Mouse (Mus musculus): ENCODE results near the gene Armh2. TPM values are rescaled to one million over a fixed set of nuclear protein-coding genes. Genes with fewer than 3 reads are reported as not detected.
A peak's percentile ranks its signal among the peaks of the same experiment; 100 is the strongest.

The Armh2 gene
- total RNA-seq (2015; ENCODE audit: low replicate concordance) (not detected in 2 replicates), total RNA-seq (2017; ENCODE audit: low replicate concordance) (not detected in 2 replicates)

DNA sequence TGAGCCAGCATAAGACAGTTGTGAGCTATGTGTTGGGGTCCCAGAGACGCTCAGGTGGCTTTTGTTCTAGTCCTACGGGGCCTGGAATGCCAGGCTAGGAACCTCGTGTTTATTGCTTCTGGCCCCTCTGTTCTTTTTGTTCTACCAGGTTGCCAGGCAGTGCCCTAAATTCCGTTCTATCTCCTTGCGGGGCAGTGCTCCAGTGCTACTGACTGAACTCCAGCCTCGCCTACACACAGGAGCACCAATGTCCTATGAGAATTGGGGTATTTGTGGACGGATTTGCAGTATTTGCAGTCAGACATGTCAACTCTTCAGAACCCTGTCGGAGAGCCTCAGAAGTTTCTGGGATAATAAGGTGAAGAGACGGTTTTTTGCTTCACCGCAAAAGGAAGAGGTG lies at the start of gene Armh2:
Gene Armh2 (plus strand): TSS at position 205 of the 400 bp plus-strand sequence.
- ATAC-seq (replicated peaks; ENCODE audit: low FRiP score, poor library complexity, severe bottlenecking): no peak

DNA sequence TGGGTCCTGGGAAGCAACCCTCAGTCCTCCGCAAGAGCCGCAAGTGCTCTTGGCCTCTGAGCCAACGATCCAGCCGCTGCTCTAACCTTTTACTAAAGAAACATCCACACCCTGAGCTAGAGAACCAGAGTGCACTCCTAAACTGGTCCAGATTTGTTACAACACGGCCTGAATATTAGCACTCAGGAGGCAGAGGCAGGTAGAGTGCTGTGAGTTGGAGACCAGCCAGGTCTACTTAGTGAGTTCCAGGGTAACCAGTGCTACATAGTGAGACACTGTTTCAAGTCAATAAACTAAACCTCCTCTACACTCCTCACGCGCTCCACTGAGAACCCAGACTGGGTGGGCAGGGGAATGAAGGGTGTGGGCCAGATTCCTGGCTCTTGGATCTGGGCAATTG lies 47.7 kb upstream of the Armh2 start:
- ATAC-seq (replicated peaks; ENCODE audit: low FRiP score, poor library complexity, severe bottlenecking): no peak

DNA sequence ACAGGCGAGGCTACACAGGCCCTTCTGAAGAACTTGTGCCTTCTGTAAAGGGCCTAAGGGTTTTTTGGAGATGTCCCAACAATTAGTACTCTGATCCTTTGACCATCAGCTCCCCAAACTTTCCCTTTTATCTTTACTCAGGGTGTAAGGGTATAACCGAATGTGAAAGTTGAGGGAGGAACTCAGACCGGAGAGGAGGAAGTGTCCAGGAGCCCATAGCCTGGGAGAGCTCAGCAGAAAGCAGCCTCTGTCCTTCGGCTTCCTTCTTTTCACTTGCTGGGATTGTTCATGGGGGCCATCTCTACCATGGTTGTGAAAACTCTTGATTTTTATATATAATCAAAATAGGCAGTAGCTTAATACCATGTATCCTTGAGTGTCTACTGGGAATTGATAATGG lies 42.3 kb upstream of the Armh2 start:
- no peak for ATAC-seq (replicated peaks; ENCODE audit: low FRiP score, poor library complexity, severe bottlenecking)

DNA sequence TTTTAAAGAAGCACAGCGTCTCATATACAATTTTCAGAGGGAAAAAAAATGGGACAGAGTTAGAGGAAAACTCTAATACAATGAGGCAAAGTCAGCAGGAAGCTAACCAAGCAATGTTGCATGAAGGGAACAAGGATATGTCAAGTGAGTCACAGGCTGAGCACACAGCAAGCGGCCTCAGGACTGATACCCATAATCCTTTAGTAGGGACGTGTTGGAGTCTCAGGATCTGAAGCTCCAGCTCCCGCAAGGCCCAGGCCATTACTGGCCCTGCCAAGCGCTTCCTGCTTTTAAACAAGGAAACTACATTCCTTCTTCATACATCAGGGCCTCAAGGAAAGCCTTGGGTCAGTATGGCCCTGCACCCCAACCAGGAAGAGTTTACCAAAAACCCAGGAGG lies 38.9 kb upstream of the Armh2 start:
- no peak for ATAC-seq (replicated peaks; ENCODE audit: low FRiP score, poor library complexity, severe bottlenecking)

DNA sequence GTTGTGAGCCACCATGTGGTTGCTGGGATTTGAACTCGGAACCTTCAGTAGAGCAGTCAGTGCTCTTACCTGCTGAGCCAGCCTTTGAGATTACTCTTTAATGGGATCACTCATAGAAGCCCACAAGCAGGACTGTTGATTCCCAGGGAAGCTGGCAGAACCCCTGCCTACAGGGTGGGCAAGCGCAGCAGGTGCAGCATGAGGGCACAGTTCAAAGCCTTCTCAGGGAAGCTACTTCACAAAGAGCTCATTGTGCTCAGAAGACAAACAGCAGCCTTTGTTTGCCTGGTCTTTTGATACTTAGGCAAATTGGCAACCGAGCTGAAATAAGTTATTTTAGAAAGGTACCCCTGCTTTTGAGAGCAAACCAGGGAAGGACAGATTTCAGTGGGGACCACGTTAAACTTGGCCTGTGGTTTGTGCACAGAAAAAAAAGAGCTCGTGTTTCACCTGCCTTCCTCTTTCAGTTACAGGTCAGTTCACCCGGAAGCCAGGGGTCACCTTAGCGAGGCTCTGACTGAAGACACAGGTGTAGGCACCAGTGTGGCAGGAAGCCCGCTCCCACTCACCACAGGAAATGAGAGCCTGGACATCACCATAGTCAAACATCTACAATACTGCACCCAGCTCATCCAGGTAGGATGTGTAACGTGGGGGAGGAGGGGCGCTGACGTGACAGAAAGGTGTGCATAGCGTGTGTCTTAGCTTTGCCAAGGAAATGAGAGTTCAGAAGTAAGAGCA lies 31.2 kb upstream of the Armh2 start:
- no peak for ATAC-seq (replicated peaks; ENCODE audit: low FRiP score, poor library complexity, severe bottlenecking)

DNA sequence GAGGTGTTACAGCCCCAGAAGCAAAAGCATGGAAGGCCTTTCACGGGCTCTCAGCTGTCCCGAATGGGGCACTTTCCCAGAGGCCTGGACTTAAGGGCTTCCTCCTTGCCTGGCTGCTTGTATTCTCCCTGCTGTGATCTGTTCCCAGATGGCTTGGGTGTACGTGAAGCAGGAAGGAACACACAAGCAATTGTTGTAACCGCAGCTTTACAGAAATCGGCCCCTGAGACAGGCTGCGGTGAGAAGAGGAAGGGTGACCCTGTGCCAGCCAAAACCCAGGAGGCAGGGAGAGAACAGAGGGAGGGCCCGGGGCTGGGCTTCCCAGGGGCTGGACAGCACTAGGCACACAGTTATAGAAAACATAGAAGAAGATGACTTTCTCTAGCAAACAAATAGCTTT lies 30.1 kb upstream of the Armh2 start:
- no peak for ATAC-seq (replicated peaks; ENCODE audit: low FRiP score, poor library complexity, severe bottlenecking)

DNA sequence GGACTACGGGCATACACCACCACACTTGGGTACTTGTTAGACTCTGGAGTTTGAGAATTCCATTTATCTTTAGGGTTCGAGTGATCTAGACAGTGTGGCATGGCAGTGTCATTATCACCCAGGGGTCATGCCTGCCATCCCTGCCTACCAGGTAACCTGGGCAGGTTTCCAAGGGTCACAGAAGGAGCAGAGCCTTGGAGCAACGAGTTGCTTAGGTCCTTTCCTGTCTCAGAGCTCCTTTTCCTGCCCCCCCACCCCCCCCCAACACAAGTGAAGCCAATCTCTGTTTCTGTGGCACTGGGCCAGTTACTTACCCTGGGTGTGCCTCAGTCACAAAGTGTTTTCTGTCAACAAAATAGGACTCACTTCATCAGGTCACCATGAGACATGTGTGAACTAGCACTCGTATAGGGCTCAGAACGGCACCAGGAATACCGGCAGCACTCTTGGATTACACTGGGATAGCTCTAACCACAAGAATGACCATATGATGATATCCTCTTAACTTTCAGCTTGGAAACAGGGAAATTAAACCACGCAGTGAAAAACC lies 28.4 kb upstream of the Armh2 start:
- ATAC-seq (replicated peaks; ENCODE audit: low FRiP score, poor library complexity, severe bottlenecking): no peak

DNA sequence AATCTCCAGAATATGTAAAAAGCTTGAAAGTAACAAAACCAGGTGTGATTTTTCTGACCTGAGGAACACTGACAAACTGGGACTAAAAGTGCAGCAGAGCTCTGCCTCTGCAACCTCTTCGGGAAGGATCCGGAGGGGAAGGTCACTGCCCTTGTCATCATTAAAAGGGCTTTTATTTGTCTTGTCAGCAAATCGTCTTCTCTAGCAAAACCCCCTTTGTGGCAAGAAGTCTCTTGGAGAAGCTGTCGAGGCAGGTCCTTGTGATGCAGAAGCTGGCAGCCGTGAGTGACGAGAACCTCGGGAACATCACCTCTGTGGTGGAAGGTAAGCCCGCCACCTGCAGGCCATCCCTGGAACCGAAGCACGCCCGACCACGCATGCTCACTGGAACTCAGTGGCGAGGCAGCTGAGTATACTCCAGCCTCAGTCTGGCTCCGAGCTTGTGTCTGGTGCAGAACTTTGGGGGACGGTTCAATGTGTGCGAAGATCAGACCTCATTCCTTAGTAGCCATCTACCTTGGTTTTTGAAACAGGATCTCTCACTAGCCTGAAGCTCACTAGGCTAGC lies 27.5 kb upstream of the Armh2 start:
- ATAC-seq (replicated peaks; ENCODE audit: low FRiP score, poor library complexity, severe bottlenecking): peak; percentile 88

DNA sequence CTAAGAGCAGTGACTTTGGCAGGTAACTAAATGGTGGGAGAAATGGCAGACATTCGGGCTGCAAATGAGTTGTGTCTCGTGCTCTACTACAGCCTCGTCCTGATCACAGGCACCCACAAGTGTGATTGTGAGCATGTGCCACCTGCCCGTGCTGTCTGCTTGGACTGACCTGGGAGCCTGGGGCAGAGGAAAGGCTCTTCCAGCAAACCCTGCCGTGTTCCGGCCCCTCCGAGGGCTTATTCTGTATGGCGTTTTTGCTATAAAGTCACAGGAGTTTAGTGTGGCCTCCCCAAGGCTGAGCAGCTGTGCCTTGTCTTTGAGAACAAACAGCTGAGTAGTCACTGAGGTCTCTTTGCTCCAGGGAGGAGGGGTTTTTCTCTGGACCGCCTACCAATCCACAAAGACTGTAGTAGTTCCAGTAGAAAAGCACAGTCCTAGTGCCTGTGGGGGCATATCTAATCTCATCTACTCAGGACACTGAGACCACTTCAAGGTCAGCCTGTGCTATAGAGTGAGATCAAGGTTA lies 26.6 kb upstream of the Armh2 start:
- no peak for ATAC-seq (replicated peaks; ENCODE audit: low FRiP score, poor library complexity, severe bottlenecking)

DNA sequence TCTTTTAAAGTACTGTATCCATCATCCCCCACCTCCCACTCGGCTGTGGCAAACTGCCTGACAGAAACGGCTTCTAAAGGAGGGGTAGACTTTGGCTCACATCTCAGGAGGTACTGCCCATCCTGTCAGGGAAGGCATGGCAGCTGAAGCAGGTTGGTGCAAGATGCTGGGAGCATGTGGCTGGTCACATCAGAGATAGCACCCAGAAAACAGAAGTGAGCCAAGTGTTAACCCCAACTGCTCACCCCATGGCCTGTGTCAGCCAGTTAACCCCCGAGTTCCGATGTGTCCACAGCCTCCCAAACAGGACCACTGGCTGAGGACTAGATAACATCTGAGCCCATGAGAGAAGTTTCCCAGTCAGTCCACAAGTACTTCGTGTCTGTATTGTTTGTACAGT lies 25.4 kb upstream of the Armh2 start:
- no peak for ATAC-seq (replicated peaks; ENCODE audit: low FRiP score, poor library complexity, severe bottlenecking)

DNA sequence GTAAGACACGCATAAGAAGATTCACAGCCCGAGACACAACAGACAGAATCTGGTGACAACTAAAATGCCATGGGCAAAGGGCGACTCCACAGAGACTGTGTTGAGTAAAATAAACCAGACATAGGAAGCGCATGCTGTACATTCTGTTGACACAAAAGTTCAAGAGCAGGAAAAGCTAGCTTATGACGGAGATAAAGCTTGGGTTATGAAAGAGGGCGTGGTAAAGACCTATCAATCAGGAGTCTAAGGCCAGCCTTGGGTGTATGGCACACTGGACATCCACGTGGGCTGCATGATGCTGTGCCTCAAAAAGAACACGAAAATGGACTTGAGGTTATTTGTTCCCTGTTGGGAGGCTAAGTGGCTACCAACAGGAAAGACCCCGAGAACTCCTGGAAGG lies 24.6 kb upstream of the Armh2 start:
- ATAC-seq (replicated peaks; ENCODE audit: low FRiP score, poor library complexity, severe bottlenecking): no peak

DNA sequence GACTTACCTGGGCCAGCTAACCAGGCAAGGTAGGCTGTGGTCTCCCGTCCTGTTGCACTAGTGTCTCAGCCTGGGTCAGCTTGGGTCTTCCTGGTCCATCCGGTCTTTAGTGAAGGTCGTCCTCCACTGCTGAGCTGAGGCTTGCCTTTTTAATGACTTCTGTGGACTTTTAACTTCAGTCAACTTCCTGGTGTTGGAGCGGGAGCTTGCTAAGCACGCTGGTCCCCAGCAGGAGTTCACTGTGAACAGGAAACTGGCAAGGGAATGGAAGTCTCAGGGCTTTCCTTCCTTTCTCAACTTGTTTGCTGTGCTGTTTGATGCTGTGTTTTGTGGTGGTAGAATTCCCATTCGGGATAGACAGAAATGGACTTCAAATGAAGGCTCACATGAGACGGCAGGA lies 23.4 kb upstream of the Armh2 start:
- ATAC-seq (replicated peaks; ENCODE audit: low FRiP score, poor library complexity, severe bottlenecking): no peak

DNA sequence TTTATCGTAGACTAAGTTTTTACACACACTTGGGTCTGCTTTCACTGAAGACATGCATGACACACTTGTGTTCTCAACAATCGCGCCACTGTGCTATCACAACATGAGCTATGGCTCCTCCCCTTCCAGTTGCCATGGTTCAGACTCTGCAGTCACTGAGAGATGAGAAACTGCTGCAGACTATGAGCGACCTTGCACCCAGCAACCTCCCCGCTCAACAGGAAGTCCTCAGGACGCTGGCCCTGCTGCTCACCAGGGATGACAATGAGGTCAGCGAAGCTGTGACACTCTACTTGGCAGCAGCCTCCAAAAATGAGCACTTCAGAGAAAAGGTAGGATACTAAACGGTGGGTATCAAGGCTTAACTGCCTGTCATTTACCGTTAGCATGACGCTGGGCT lies 19.5 kb upstream of the Armh2 start:
- ATAC-seq (replicated peaks; ENCODE audit: low FRiP score, poor library complexity, severe bottlenecking): no peak

DNA sequence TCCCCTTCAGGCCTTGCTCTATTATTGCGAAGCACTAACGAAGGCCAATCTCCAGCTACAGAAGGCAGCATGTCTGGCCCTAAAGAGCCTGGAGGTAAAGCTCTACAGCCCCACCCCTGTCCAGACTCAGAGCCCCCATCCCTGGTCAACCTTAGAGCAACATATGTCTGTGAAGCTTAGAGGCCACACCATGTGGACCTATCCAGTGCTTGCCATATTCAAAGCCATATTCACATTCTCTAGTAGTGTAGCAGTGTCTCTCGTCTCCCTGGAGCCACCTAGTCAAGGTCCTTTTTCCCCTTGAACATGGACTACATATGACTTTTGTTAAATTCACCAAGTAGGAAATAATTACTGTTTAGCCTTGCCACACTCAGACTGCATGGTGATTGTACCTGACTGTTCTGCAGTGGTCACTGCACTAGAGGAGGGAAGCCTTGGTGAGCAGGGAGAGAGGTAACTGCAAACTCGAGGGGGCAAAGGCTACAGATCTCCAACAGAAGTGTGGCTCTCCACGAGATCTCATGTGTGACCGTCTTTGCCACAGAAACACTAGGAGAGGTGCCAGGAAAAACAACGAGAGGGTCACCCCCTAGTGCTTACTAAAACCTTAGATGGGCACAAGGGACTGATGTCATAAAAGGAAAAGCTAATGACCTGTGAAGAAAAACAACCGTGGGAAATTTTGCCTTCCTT lies 17.2 kb upstream of the Armh2 start:
- no peak for ATAC-seq (replicated peaks; ENCODE audit: low FRiP score, poor library complexity, severe bottlenecking)

DNA sequence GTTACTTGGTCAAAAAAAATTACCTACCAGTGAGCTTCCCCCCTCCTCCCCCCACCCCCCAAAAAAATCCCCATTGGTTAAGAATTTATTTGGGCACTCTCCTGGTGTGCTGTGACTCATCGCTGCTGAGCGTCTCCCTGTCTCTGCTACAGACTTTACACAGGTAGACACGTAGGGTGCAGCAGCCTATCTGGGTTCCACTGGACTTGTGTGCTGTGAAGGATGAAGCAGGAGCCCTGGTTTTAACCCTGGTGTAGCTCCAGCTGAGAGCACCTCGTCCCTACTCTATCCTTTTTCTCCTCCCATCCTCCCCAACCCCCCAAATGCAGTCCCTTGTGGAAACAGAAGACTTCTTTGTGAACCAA lies 16.7 kb upstream of the Armh2 start:
- no peak for ATAC-seq (replicated peaks; ENCODE audit: low FRiP score, poor library complexity, severe bottlenecking)

DNA sequence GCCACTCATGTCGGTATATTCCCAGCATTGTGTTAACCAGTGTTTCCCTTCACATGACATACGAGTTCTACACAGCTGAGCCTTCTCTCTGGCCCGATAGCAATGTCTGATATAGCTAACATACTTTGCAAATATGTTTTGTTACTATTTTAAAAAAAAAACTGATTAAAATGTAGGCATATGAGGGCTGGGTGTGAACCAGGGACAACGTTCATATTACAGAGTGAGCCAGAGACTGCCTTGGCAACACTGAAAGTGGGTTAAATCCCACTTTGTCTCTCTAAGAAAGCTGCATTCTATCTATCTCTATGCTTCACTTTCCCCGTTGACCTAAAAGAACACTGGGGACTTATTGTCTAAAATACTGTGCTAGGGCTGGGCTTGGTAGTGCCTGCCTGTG lies 11.9 kb upstream of the Armh2 start:
- no peak for ATAC-seq (replicated peaks; ENCODE audit: low FRiP score, poor library complexity, severe bottlenecking)

DNA sequence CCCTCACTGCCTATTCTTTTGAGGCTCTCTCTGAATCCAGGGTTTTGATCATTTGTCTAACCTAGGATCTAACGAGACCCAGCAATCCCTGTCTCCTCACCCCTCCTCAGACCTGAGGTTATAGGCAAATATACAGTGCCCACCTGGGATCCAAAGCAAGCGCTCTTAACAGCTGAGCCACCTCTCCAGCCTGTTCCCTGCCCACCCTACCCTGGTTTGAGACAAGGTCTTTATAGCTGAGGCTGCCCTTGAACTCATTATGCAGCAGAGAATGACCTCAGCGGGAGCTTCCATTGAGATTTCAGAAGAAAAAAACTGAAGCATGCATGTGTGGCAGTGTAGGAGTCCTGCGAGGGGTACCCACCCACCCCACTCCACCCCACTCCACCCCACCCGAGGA lies 6.5 kb upstream of the Armh2 start:
- ATAC-seq (replicated peaks; ENCODE audit: low FRiP score, poor library complexity, severe bottlenecking): no peak

DNA sequence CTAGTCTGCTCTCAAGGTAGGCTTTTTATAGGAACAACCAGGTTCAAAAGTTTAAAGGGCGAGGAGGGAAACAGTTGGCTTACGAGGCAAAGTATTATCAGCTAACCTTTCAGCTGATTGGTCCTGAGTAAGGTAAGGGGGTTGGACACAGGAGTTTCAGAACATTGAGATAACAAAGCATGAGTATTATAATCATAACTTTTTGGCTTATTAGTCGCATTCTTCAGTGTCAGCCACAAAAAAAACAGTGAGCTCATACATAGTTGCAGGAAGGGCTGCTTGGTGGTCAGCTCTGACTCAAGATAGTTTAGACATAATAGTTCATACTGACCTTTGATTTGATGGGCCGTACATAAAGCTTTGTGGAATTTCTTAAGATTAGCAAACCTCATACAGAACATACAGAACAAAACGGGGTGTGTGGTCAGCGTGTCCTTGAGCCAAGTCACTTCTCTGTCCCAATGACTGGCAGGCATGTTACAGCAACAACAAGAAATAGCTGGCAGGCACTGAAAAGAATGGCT lies 5.4 kb upstream of the Armh2 start:
- no peak for ATAC-seq (replicated peaks; ENCODE audit: low FRiP score, poor library complexity, severe bottlenecking)

DNA sequence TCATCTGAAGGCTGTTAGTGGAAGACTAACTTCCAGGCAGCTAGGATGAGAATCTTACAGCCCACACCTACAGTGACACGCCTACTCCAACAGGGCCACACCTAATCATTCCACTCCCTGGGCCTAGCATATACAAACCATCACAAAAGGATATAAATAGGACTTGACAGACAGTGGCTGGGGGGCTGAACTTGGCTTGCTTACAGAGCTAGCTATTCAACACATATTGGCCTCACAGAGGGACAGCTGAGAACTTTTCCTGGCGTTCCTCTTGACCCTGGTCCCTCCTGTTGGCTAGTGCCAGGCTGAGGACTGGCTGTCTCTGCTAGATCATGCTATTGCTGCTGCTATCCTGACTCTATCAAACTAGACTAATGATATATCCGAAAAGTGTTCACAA lies 6.8 kb downstream of the Armh2 start:
- ATAC-seq (replicated peaks; ENCODE audit: low FRiP score, poor library complexity, severe bottlenecking): 0 out of 2 replicates have a peak, but pooled peaks have one; percentile 42

DNA sequence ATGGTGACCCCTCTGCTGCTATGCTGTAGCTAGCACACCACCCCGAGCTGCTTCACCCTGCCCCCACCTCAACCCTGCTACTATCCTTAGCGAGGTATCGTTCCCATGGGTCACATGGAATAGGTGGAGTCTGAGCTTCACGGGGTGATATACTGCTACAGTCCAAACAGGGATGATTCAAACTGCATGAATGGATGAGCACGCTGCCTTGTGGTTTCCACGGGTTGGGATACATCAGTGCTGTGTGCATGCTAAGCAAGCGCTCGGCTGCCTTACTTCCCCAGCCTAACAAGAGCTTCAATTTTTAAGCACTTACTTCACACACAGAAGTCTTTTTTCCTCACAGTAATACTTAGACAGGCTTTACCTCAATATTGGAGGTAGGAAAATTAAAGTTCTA lies 9.8 kb downstream of the Armh2 start:
- no peak for ATAC-seq (replicated peaks; ENCODE audit: low FRiP score, poor library complexity, severe bottlenecking)

DNA sequence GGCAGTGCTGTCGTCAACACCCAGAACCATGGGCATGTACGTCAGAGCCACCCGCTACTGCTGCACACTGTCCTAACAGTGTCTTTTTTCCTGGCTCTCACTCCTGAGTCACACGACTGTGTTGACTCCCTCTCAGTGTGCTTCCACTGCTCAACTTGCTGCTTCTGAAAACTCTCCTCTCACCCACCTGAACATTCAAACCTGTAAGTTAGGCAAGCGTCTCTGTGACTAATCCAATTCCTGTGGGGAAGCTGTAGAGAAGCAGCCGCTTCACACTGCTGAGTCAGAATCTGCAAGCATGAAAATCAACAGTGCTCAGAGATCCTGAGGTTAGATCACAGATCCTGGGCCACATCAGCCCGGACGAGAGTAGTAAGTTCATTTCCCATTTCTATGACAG lies 10.4 kb downstream of the Armh2 start:
- no peak for ATAC-seq (replicated peaks; ENCODE audit: low FRiP score, poor library complexity, severe bottlenecking)
